In the genomic region with DNA sequence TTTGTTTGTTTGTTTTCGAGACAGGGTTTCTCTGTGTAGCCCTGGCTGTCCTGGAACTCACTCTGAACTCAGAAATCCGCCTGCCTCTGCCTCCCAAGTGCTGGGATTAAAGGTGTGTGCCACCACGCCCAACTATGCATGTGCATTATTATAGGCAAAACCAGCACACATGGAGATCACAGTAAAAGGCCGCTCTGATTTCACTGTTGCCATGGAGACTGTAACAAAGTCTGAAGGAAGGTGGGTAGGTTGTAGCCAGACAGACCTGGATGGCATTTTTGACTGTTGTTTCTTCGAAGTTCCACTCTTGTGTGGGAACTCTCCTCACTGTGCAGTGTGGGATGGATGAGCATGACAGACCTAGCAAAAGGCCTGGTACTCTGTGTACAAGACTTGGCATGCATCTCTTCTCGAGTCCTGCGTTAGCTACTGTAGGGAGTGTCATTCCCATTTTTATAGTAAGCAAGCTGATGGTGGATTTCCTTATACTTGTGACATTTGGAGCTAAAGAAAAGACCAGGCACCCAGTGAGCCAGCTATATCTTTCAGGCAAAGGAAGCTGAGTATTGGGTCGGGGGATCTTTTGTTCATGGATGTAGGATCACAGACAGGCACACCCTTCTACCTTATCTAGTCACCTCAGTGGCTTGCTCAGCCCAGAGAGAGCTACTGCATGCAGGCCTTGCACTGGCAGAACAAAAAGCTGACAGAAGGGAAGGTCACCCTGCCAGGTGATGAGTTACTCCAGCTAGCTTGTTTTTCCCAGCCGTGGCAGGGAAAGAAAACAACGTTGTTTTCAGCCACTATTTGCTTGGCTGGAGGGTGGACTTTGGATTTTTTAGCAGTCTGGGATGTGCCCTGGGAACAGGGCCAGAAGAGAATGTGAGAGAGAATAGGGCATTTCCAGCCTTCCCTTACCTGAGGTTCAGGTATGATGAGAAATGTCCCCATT, we compare ENCODE assay signal across 8 mouse cellular contexts. TPM values are rescaled to one million over a fixed set of nuclear protein-coding genes. Genes with fewer than 3 reads are reported as not detected.
DNase-seq lines count a peak whose midpoint lies in the region; ATAC-seq lines count a peak whose summit lies in the region.

No protein-coding gene starts in this region.

- no peaks in the 10 kb centered on the region for H3K9me3 ChIP-seq in heart, embryonic 11.5 days (replicated peaks; ENCODE audit: control insufficient read depth, low read length)
- no peaks in the 10 kb centered on the region for H3K9me3 ChIP-seq in hindbrain, embryonic 12.5 days (replicated peaks)
- no peaks in the 10 kb centered on the region for H3K9me3 ChIP-seq in liver, embryonic 12.5 days (replicated peaks)

- peak overlapping the region; percentile 96 for H3K9ac ChIP-seq in heart, embryonic 11.5 days (ENCODE audit: low read depth, low read length)
- peak overlapping the region; percentile 86 for H3K9ac ChIP-seq in hindbrain, embryonic 12.5 days
- H3K9ac ChIP-seq in liver, embryonic 12.5 days: peak overlapping the region; percentile 81; the same call in 1 of the 2 replicates

- H3K4me2 ChIP-seq in heart, embryonic 11.5 days: peak overlapping the region; percentile 93
- peak overlapping the region; percentile 88 for H3K4me2 ChIP-seq in hindbrain, embryonic 12.5 days (replicated peaks)
- H3K4me2 ChIP-seq in liver, embryonic 12.5 days: peak overlapping the region; percentile 96

- H3K36me3 ChIP-seq in heart, embryonic 11.5 days (ENCODE audit: control insufficient read depth, insufficient read depth, low read length): no peaks in the 10 kb centered on the region
- H3K36me3 ChIP-seq in hindbrain, embryonic 12.5 days: no peaks in the 10 kb centered on the region
- H3K36me3 ChIP-seq in liver, embryonic 12.5 days: peaks cover 2% of the 10 kb centered on the region; the same call in 1 of the 2 replicates

- peaks cover 27% of the 10 kb centered on the region for H3K4me1 ChIP-seq in heart, embryonic 11.5 days (ENCODE audit: control insufficient read depth, insufficient read depth, low read length)
- peaks cover 27% of the 10 kb centered on the region for H3K4me1 ChIP-seq in hindbrain, embryonic 12.5 days
- H3K4me1 ChIP-seq in liver, embryonic 12.5 days: peaks cover 59% of the 10 kb centered on the region

- 72% methylated on average over 10 of the region's 10 CpGs for WGBS in heart, embryonic 11.5 days (ENCODE audit: insufficient replicate concordance)
- WGBS in hindbrain, embryonic 12.5 days: 75% methylated on average over 10 of the region's 10 CpGs
- WGBS in liver, embryonic 12.5 days (ENCODE audit: insufficient replicate concordance): 61% methylated on average over 10 of the region's 10 CpGs

- no peak for ATAC-seq in heart, embryonic 11.5 days (replicated peaks; ENCODE audit: insufficient number of reproducible peaks, low FRiP score, low TSS enrichment)
- ATAC-seq in hindbrain, embryonic 12.5 days (ENCODE audit: low FRiP score): no peak
- no peak for ATAC-seq in liver, embryonic 12.5 days

- H3K27ac ChIP-seq in heart, embryonic 11.5 days (ENCODE audit: low read depth, low read length): peak overlapping the region; percentile 100
- H3K27ac ChIP-seq in hindbrain, embryonic 12.5 days: peak overlapping the region; percentile 97
- H3K27ac ChIP-seq in liver, embryonic 12.5 days: peak overlapping the region; percentile 92

- intact Hi-C loops in gastrocnemius, postnatal 36 days (cut with DNase I): no loop called here

- H3K27me3 ChIP-seq in heart, embryonic 11.5 days (ENCODE audit: control insufficient read depth, insufficient read depth, low read length): no peaks in the 10 kb centered on the region
- no peaks in the 10 kb centered on the region for H3K27me3 ChIP-seq in hindbrain, embryonic 12.5 days
- H3K27me3 ChIP-seq in liver, embryonic 12.5 days (replicated peaks): no peaks in the 10 kb centered on the region

- no peak for DNase-seq in heart, adult 8-10 months (ENCODE audit: low spot score)
- DNase-seq in MN1 (ENCODE audit: low spot score): peak; percentile 26
- no peak for DNase-seq in ovary, postnatal 14 days (ENCODE audit: low spot score)
- DNase-seq in thymus, postnatal 25 days: no peak
- no peak for DNase-seq in gastrocnemius, postnatal 36 days

- H3K4me3 ChIP-seq in heart, embryonic 11.5 days (ENCODE audit: low read depth, low read length): peak overlapping the region; percentile 87
- peak overlapping the region; percentile 87 for H3K4me3 ChIP-seq in hindbrain, embryonic 12.5 days
- H3K4me3 ChIP-seq in liver, embryonic 12.5 days: peak overlapping the region; percentile 87

RNA-seq across cellular contexts. Expression of gene Ubald1, which starts 1.6 kb away (rescaled TPM):
- 27.4 and 28.8 TPM in 2 replicates for polyA plus RNA-seq in heart, embryonic 11.5 days (2014; fragmentation: Nextera tagmentation; extraction: Ambion mirVana)
- total RNA-seq in heart, adult 8-10 months (2022): 10 to 100 TPM; 14.6 to 20.6 (median 19.2) TPM
- polyA plus RNA-seq in hindbrain, embryonic 12.5 days (2016; fragmentation: Nextera tagmentation; extraction: Ambion mirVana): 38.8 and 40.6 TPM in 2 replicates
- 14.7 and 16.8 TPM in 2 replicates for polyA plus RNA-seq in liver, embryonic 12.5 days (2016; fragmentation: Nextera tagmentation; extraction: Ambion mirVana)
- 10 to 100 TPM; 31.9 to 38.9 TPM for total RNA-seq in gastrocnemius, postnatal 36 days (2021)

RNA-seq across cellular contexts. Expression of gene Mgrn1, which starts 4.4 kb away (rescaled TPM):
- polyA plus RNA-seq in heart, embryonic 11.5 days (2014; fragmentation: Nextera tagmentation; extraction: Ambion mirVana): 96.8 and 112 TPM in 2 replicates
- 100 to 1,000 TPM; 166 to 200 (median 185) TPM for total RNA-seq in heart, adult 8-10 months (2022)
- polyA plus RNA-seq in hindbrain, embryonic 12.5 days (2016; fragmentation: Nextera tagmentation; extraction: Ambion mirVana): 91.1 and 94.0 TPM in 2 replicates
- 29.8 and 31.1 TPM in 2 replicates for polyA plus RNA-seq in liver, embryonic 12.5 days (2016; fragmentation: Nextera tagmentation; extraction: Ambion mirVana)
- 10 to 100 TPM; 49.4 to 52.7 TPM for total RNA-seq in gastrocnemius, postnatal 36 days (2021)

RNA-seq across cellular contexts. Expression of gene 4930562C15Rik, which starts 46.5 kb away (rescaled TPM):
- polyA plus RNA-seq in heart, embryonic 11.5 days (2014; fragmentation: Nextera tagmentation; extraction: Ambion mirVana): 0.25 and 0.79 TPM in 2 replicates
- not detected for total RNA-seq in heart, adult 8-10 months (2022)
- 0.53 and 0.63 TPM in 2 replicates for polyA plus RNA-seq in hindbrain, embryonic 12.5 days (2016; fragmentation: Nextera tagmentation; extraction: Ambion mirVana)
- polyA plus RNA-seq in liver, embryonic 12.5 days (2016; fragmentation: Nextera tagmentation; extraction: Ambion mirVana): 0.13 and 0.16 TPM in 2 replicates
- total RNA-seq in gastrocnemius, postnatal 36 days (2021): not detected

RNA-seq across cellular contexts. Expression of gene Nudt16l1, which starts 56.9 kb away (rescaled TPM):
- 102 and 106 TPM in 2 replicates for polyA plus RNA-seq in heart, embryonic 11.5 days (2014; fragmentation: Nextera tagmentation; extraction: Ambion mirVana)
- 10 to 100 TPM; 14.2 to 20.0 (median 16.6) TPM for total RNA-seq in heart, adult 8-10 months (2022)
- polyA plus RNA-seq in hindbrain, embryonic 12.5 days (2016; fragmentation: Nextera tagmentation; extraction: Ambion mirVana): 121 and 134 TPM in 2 replicates
- polyA plus RNA-seq in liver, embryonic 12.5 days (2016; fragmentation: Nextera tagmentation; extraction: Ambion mirVana): 61.2 and 62.7 TPM in 2 replicates
- 10 to 100 TPM; 12.4 to 12.8 TPM for total RNA-seq in gastrocnemius, postnatal 36 days (2021)
